Mouse (Mus musculus): Measurements from ENCODE around the gene Cant1. TPM values are rescaled to one million over a fixed set of nuclear protein-coding genes. Genes with fewer than 3 reads are reported as not detected.

The Cant1 gene
- total RNA-seq, 2 experiments from 2014 or later: 17.9 to 20.9 TPM

Other genes with a start within 250 kb of the Cant1 start
- gene Cyth1, start 170.5 kb downstream of the Cant1 start, total RNA-seq (2021): 10 to 100 TPM; 56.4 to 60.9 TPM
- 10 to 100 TPM; 14.4 to 15.6 TPM for gene Usp36, start 128.8 kb downstream of the Cant1 start, total RNA-seq (2021)
- 1 to 10 TPM in 1 of 2 experiments, under 1 TPM in 1; 1.00 to 2.0 TPM for gene Cep295nl, start 76.6 kb downstream of the Cant1 start, total RNA-seq (2021)
- gene Timp2, start 63.3 kb downstream of the Cant1 start, total RNA-seq (2021): 100 to 1,000 TPM; 150 to 168 TPM
- 10 to 100 TPM; 21.2 to 24.1 TPM for gene Lgals3bp, start 17.0 kb downstream of the Cant1 start, total RNA-seq (2021)
- 10 to 100 TPM; 33.7 to 39.7 TPM for gene C1qtnf1, start 9.1 kb upstream of the Cant1 start, total RNA-seq (2021)
- gene Engase, start 57.7 kb upstream of the Cant1 start, total RNA-seq (2021): 1 to 10 TPM; 5.2 to 8.4 TPM

Data from heart, postnatal 14 days (tissue).